Mouse (Mus musculus): ENCODE results near the gene Gm20388.
"Not testable (repeated sequence)": the region's sequence is repeated elsewhere in the genome, so short reads cannot be mapped to it uniquely, and the experiment has no call there.

The Gm20388 gene

DNA sequence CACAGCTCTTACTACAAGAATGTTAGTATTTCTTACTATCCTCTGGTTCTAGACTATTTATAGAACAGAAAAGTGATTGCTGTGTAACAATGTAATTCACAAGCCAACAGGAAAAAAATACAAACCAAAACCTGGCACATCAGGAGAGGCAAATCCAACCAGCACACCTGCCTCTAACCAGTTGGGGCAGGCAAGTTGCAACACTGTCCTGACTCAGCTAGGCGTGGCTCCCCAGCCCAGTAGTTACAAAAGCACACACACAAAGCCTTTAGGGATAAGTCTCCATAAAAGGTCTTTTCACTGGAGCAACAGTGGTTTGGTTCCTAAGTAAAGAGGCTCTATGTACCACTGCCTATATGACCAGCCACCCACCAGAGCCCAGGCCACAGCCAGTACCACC lies 3110.6 kb downstream of the Gm20388 start:
- DNase-seq = no peak

DNA sequence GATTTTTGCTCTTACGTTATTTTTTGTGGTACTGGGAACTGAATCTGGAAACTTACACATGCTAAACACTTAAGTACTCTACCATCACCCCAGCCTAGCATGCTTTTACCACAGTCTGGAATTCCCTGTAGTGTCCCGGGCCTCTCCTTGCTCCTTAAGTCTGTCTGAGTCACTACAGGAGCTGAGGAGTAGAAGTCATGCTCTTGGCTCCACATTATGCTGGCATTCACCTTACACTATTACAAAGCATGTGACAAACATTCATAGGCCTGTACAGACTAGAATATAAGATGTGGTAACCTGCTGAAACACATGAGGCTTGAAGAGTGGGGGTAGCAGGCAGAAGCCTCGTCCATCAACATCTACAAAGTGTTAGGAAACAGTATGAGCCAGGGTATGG lies 3112.1 kb downstream of the Gm20388 start:
- no peak for DNase-seq

DNA sequence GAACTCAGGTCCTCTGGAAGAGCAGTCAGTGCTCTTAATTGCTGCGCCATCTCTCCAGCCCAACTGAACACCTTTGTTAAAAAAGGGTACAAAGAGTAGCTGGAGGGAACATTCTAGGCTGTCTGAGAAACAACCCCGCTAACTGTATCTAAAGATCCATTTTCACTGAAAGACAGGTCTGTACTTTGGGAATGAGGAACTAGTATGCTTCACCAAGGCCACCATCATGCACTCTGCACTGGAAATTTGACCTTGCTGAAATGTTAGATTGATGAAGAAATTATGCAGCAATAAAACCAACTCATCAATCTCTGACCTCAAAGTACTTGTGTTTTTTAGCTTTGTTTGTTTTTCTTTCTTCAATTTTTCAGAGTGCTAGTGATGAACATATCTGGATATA lies 3113.6 kb downstream of the Gm20388 start:
- DNase-seq = no peak

DNA sequence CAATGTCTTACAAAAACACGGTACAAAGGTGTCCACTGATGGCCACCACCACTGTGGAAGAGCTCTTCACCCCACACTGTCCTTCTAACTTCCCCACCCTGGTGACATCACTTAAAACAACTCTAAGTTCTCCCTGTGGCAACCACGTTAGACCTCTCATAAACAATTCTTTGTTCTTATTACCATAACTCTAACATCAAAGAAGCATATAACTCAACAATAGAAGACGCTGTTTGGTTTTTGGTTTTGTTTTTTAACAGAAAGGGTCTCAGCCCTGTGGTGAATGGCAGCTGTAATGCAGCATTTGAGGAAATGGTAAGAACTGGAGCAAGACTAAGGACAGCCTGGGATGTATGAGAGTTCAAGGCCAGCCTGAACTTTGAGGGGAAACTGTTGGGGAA lies 3115.3 kb downstream of the Gm20388 start:
- no peak for DNase-seq

DNA sequence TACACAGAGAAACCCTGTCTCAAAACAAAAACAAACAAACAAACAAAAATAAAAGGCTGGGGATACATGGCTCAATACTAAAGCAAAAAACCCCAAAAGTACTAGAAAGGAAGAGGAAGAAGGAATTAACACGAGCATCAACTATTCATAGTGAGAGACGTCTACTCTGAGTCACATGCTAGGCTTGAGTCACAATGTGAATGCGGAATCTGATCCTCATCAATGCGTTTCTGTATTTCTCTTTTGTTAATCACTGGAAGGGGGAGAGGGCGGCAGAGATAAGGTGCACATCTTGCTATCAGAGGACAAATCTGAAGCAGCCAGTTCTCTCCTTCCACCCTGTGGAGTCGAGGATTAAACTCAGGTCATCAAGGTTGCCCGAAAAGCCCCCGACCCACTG lies 3117.1 kb downstream of the Gm20388 start:
- DNase-seq = no peak

DNA sequence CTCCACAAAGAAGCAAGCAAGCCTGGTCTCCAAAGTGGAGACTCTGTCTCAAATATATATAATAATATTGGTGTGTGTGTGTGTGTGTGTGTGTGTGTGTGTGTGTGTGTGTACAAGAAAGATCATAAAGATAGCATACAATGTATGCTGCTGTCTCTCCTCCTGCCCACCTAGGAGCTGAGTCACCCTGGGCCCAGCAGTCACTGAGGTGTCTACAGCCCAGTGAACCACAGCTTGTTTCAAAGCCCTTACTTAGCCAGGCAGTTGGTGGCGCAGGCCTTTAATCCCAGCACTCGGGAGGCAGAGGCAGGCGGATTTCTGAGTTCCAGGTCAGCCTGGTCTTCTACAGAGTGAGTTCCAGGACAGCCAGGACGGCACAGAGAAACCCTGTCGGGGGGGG lies 3119.4 kb downstream of the Gm20388 start:
- DNase-seq = not testable (repeated sequence)

DNA sequence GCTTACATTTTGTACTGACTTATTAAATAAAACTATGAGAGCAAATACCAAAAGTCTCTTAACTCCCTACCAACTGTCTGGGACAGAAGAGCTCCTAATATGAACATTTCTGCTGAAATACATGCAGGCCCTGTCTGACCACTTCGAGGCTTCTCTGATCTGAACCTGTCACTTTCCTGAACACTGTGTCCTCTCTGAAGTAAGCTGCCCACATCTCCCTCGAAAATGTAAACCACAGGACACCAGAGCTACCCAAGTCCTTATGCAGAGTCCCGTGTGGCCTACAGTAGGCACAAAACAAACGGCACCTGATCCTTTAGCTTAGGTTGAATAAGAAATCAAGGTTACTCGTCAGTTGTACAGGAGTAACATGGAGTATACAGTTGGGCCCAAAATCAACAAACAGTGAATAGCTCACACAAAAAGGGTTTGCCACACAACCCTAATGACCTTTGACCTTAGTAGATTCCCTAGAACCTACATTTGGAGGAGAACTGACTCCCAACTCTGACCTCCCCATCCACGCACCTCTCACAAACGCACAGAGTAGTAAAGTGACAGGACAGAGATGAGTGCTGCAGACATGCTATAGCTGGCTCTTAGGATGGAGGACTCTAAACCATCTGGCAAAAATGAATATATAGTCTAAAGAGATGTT lies 3120.8 kb downstream of the Gm20388 start:
- no peak for DNase-seq

DNA sequence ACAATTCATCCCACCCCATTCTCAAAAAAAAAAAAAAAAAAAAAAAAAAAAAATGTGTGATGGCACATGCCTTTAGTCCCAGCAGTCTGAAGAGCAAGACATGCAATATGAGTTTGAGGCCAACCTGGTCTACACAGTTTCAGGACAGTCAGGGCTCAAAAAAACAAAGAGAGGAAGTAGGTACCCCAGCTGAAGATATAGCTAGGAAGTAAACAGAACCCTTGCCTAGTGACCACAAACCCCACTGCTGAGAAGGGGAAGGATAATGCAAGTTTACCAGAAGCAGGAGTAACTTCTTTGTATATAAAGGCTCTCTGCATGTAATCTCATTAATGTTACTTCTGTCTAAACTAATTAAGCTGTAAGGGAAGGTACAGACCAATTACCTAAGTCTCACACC lies 3122.1 kb downstream of the Gm20388 start:
- DNase-seq = no peak

DNA sequence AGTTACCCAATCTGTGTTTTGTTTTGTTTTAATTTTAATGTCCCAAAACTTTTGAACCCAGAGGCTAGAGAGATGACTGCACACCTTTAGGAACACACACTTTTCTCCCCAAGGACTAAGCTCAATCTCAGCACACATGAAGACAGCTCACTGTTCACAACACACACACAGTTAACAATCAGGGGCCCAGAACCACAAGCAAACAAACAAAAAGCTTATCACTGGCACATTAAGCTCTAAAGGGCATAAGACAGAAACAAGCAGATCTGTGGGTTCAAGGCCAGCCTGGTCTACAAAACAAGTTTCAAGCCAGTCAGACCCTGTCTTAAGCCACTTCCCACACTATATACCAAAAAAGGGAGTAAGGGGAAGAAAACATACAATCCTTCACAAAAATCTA lies 3122.8 kb downstream of the Gm20388 start:
- no peak for DNase-seq

DNA sequence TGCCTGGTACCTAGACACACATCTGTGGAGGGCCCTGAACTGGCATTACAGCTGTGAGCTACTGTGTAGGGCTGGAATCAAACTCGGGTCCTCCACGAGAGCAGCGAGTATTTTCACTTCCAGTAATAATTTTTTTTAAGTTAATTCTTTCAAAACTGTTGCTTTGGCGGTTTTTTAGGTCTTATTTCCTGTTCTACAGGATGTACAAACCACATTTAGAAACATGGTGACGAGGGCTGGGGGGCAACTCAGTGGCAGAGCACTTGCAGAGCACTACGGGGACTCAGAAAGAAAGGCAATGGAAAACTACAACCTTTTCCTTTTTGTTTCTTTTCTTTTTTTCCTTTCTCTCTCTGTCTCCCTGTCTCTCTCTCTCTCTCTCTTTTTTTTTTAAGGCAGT lies 3123.5 kb downstream of the Gm20388 start:
- DNase-seq = peak; percentile 37

DNA sequence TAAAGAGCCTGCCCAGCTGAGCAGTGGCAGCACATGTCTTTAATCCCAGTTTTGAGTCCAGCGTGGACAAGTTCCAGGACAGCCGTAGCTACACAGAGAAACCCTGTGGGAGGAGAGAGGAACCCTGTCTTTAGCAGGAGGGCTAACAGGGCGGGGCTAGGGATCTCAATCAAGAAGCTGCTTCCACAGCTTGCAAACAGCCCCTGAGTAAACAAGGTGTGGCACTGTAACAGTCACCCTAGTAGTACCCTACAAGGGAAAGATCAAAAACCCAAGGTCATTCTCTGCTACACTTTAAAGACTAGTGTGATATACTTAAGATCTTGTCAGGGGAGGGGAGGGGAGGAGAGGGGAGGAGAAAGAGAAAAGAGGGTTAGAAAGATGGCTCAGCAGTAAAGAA lies 3126.3 kb downstream of the Gm20388 start:
- DNase-seq = no peak

DNA sequence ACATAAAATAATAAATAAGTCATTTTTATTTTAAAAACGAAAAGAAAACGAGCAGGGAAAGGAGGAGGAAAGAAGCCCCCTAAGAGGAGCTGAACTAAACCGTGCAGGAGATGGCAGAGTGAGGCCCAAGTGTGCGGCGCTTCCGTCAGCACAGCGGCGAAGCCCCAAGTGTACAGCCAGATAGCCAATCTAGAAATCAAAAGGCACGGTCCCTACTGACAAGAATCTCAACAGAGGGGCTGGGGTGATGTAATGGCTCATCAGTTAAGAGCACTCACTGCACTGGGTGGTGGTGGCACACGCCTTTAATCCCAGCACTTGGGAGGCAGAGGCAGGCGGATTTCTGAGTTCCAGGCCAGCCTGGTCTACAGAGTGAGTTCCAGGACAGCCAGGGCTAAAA lies 3126.8 kb downstream of the Gm20388 start:
- no peak for DNase-seq

DNA sequence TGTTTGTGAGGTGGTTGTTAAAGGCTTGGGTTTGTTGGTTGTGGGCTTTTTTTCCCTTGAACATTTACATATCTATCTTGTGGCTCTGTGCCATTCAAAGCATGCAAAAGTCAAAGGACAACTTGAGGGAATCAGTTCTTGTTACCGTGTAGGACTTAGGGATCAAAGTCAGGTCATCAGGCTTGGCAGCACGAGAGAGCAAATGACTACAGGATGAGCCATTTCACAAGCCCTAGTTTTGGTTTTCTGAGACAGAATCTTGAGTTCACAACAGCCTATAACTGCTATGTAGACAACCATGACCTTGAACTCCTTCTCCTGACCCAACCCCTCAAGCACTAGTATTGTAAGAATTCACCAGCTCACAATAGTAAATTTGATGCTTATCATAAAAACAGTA lies 3127.7 kb downstream of the Gm20388 start:
- no peak for DNase-seq

DNA sequence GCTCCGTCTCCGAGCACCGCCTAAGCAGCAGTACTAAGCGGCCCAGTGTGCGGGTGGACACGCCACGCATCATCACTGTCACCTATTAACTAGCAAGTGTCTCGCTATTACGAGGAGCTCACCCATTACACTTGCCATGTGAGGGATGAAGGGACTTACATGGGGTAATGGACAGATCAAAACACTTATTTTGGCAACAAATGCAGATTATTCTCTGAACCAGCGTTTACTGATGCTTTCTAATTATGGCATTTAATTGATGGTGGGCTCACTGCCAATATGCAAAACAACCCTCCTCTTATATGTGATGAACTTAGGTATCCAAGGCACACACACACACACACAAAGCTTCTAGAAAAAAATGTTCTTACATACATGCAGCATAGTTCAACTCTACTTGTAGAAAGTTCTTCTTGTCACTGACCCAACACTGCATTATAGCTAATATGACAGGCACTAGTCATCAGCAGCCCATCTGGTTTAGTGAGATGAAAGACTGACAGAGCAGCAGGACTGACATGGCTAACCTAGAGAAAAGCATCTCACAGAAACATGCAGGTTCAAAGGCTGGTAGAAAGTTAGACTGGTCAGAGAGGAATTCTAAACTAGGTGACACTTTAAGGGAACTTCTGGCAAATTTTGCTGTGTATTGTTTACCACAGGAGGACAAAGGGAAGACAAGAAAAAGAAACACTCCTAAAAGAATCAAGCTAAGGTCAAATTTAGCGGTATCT lies 3128.9 kb downstream of the Gm20388 start:
- no peak for DNase-seq

DNA sequence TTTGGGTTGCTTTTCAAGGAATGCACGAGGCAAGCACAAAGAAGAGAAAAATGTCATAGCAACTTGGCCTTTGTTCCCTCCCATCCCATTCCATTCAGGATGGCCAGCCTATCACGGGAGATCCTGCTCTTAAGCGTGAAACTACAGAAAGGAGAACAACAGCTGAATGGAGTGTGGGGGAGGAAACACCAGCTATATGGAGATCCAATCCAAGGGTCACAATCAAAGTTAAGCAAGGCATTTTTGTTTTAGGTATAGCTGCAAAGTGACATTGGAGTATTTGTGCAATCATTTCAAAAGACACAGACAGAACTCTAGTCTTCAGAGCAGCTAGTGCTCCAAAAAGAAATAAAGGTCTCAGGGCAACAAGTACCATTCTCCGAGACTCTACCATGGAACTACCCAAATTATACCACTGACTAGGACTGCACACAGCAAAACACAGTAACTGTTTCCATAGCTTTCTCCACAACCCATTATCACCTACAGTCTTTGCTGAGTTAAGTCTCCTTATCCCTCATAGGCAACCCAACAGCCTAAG lies 3129.5 kb downstream of the Gm20388 start:
- peak; percentile 33 for DNase-seq

DNA sequence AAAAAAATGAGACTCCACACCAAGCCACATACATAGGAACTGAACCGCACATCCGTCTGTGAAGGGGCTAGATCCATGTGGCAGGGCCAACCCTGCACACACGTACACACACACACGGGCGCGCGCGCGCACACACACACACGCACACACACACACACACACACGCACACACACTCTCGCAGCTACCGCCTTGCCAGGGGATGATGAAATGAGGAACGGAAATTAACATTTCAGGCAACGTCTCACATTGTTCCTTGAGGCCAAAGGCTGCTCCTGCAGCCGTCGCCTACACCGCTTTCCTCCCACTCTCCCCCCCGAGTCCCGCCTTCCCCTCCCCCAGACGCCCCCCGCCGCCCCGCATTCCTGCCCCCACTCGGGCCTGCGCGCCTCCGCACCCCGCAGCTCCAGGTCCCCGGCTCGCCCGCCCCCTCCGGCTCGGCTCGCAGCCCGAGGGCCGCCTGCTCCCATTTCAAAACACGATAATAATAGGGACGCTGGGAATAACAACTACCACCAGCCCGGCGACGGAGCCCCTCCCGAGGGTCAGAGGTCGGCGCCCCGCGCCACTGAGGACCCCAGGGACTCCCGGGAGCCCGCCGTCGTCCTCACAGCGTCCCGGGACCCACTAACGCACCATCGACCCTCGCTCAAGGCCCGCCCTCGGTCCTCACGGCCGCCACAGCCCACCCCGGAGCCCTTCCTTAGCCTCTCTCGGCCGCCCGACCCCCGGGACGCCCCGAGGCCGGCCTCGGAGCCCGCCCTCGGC lies 3130.6 kb downstream of the Gm20388 start:
- peak; percentile 76 for DNase-seq

DNA sequence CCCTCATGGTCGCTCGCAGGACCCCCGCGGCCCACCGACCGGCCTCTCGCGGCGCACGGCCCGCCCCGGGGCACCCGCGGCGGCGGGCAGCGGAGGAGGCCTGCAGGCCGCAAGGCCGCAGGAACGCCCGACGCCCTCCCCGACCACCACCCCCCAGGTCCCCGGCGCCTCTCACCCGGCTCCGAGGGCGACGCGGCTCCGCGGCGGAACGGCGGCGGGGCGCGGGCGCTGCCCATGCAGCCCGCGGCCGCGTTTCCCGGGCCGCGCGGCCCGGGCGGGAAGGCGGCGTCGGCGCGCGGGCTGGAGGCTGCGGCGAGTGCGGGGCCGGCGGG lies 3131.1 kb downstream of the Gm20388 start:
- DNase-seq = no peak

DNA sequence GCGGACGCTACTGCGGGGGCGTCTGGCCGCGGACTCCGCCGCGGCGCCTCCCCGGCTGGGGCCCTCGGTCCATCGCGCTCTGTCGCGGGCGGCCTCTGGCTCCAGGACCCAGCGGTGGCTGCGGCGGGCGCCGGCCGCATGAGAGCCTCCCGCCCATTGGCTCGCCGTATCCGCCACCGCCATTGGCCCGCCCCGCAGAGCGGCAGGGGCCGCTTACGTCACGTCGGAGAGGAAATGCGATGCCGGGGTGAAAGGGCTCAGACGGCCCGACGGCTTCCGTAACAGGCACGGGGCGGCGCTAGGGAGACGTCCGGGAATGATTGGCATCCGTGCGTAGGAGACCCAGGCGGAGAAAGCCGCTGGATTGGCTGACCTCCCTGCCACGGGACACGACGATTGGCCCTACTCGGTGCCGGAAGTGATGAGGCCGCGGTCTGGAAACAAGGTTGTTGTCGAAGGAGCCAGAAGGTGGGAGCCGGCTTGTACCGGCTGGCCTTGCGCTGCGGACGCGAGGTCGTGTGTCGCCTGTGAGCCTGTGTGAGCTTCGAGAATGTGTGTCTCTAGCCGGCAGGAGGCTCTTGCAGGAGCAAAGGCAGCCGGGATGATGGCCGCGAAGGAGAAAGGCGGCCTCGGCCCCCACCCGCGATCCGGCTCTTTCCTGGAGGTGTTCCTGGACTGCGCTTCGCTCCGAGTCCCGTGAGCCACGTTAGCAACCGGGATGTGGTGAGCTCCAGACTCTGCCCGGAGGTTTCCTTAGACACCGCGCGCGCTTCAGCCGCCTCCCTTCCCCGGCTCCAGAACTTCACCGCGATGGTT lies 3131.7 kb downstream of the Gm20388 start, which contains the start of gene Ankrd11:
Gene Ankrd11, minus strand, starts transcription at position 120 of the 816 bp plus-strand sequence.
- peak; percentile 100 for DNase-seq

DNA sequence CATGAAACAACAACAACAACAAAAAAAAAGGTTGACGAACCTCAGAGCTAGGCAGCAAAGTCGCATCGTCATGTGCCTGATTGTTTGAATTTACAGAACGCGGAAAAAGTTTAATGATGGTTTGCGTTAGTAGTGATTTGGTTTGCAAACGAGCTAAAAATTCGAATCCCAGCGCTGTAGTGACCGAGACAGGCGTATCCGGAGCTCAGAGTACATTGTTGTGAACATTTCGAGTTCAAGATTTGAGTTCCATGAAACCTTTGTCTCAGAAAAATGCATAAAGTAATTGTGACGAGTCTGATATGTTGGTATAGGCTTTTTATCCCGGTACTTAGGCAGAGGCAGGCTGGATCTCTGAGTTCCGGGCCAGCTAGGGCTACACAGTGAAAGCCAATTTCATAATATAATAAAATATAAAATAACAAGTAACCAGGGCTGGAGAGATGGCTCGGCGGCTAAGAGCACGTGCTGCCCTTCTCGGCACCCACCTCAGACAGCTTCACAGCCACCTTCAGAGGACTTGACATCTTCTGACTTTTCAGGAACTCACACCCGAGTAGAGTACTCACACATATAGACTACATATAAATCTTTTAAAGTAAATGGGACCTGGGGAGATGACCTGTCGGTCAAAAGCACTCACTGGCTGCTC lies 3132.5 kb downstream of the Gm20388 start:
- DNase-seq = no peak

DNA sequence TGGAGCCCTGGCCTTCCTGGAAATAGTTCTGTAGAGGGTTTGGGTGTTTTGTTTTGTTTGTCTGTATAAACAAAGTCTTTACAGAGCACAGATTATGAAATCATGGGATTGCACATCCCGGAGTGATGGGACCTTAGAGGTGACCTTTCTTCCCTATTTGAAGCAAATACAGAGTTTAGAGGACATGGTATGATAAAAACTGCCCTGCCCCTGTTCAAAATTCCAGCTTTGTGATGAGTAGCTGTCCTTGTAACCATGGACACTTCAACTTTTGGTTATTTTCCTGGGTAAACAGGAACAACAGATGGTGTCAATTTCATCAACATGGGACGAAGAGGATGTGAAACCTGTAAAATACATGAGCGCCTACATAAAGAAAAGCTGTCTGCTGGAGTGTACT lies 3133.3 kb downstream of the Gm20388 start:
- DNase-seq = no peak

DNA sequence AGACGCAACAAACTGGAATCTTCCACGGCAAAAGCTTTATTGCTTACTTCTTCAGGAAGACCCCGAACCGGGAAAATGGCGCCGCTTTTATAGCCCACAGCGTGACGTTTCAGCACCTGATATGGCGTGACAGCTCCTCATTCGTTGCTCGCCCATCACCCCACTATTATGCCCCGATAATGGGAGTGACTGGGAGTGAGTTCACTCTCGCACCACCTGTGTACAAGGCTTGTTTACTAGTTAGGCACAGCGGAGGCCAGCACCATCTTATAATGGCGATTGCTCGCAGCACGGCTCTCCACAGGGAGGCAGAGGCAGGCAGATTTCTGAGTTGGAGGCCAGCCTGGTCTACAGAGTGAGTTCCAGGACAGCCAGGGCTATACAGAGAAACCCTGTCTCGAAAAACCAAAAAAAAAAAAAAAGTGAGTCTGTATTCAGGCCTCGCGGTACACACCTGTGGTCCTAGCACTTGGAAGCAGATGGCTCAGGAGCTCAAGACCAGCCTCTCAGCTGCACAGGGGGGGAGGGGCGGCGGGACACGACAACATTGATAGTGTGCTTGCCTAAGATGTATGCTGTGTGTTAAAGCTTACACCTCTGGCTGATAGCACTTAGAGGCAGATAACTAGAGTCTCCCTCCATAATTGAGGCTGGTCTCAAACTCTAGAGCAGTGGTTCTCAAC lies 3134.2 kb downstream of the Gm20388 start:
- not testable (repeated sequence) for DNase-seq

DNA sequence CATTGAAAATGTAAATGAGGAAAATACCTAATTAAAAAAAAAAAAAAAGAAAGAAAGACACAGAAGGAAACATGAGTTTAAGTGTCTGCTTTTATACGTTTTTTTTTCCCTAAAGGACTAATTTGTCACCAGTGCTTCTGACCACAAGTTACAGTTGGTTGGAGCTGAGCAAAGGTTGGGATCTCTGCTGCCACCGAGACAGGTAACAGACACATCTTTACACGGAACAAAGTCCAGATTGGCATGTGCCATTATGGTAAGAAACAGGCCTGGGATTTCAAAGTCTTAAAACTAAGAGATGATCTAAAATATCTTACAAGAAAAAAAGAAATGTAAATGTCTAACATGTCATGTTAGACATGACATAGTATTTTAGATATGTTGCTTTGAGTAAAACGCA lies 3136.1 kb downstream of the Gm20388 start:
- no peak for DNase-seq
